Mouse (Mus musculus): ENCODE data around the gene Ndn. TPM values are rescaled to one million over a fixed set of nuclear protein-coding genes. Genes with fewer than 3 reads are reported as not detected.
A peak's percentile ranks its signal among the peaks of the same experiment; 100 is the strongest.

Gene Ndn
- total RNA-seq (2021), result 100 to 1,000 TPM; 112 to 118 TPM
- long read RNA-seq, experiment 1, transcript Ndn-201 (1 exons, 3,694 nt), result major isoform, 359 of 360 reads
- long read RNA-seq, experiment 1, partial matches to known transcripts, result 0 of 360 reads
- long read RNA-seq, experiment 1, other reads (novel, unspliced or antisense), result 1 of 360 reads
- long read RNA-seq, experiment 2, transcript Ndn-201 (1 exons, 3,694 nt), result major isoform, 530 of 531 reads
- long read RNA-seq, experiment 2, partial matches to known transcripts, result 0 of 531 reads
- long read RNA-seq, experiment 2, other reads (novel, unspliced or antisense), result 1 of 531 reads

DNA sequence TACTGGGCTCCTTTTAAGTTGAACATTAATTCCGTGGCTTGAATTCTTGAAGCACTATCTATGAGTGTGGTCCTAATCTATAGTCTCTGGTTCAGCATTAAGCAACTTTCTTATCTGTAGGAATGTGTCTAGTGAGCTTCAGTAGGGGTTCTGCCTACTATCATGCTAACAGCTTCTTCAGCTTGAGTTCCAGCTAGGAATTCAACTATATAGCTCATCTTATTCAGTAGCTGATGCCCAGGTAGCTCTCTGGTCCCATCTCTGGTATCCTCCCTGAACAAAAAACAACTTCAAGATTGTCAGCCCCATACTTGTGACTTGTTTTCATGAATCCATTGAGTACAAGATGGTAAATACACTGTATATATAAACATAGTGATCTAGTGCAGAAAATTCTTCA, at the start of gene Ndn:
Gene Ndn, plus strand, starts transcription at position 301 of the 400 bp plus-strand sequence.
- no peak for DNase-seq (ENCODE audit: low spot score in 2 of 2)

DNA sequence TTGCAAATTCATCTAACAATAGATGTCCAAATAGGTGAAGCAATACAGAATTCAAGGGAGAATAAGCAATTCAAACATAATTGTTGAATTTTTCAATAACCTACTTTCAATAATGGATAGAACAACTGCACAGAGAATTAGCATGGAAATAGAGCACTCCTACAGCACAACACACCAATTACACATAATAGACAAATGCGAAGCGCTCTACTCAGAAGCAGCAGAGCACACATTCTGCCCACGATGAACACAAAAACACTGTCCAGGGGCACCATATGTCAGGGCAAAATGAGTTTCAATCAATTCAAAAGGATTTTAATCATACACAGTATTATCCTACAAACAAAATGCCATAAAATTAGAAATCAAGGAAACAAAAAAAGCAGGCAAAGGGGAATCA, 43.9 kb upstream of the Ndn start:
- no peak for DNase-seq (ENCODE audit: low spot score in 2 of 2)

DNA sequence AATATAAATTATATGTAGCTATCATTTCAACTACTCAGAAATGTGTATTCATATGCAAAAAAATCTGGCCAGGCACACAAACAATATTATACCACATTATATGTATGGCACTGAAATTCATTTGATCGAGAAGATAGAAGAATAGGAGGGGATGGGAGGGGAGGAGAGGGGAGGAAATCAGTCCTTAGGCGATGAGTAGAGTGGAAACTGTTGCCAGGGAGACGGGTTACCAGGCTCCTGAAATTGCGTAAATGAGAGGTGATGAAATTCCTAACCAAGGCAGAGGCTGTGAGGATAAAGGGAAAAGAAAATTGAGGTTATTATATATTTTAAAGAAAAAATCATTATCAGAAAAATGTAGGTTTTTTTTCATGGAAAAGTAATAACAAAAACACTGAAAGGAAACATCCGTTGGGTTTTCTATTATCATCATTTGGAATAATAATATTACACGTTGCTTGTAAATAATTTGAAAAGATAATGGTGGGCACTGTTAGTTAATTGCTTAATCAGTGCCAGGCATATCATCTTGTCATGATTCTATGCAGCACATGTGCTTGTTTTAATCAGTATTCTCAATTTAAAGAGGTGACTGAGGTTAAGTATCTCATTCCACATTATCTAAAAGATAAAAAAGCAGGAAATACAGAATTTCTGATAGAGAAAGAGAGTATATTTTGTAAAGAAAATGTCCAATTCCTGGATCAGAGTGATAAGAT, 39.3 kb upstream of the Ndn start:
- no peak for DNase-seq (ENCODE audit: low spot score in 2 of 2)

DNA sequence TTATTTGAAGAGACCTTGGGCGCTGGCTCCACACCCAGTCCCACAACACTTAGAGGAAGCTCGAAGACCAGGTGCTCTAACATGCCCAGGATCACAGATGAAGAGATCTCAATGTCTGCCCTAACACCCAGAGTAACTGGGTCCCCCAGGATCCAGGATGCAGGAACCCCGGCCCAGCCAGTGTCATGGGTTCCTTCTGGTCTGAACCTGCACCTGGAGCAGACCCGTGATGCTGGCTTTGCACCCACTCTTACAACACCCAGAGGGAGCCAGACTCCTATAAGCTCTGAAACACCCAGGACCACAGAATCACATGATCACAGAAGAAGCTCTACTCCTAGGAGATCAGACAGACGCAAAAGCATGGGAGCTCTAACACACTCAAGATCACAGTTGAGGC, 29.6 kb upstream of the Ndn start:
- no peak for DNase-seq (ENCODE audit: low spot score in 2 of 2)

DNA sequence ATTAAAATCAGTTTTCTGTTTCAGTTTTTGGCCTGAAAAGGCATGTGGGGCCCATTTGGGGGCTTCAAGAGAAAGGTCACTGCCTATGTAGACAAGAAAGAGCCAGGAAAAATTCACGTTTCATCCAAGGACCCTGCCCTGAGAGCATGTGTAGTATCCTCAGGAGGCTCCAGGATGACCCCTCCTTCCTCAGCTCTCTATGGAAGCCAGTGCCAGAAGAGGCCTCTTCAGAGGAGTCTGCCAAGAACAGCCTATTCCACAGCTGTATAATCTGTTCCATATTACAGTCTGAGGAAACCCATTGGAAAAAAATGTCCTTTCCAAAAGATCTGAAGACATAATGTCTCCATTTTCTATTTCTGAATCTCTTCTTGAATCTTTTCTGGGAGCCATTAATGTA, 958 bp upstream of the Ndn start:
- DNase-seq (ENCODE audit: low spot score in 2 of 2), result no peak

DNA sequence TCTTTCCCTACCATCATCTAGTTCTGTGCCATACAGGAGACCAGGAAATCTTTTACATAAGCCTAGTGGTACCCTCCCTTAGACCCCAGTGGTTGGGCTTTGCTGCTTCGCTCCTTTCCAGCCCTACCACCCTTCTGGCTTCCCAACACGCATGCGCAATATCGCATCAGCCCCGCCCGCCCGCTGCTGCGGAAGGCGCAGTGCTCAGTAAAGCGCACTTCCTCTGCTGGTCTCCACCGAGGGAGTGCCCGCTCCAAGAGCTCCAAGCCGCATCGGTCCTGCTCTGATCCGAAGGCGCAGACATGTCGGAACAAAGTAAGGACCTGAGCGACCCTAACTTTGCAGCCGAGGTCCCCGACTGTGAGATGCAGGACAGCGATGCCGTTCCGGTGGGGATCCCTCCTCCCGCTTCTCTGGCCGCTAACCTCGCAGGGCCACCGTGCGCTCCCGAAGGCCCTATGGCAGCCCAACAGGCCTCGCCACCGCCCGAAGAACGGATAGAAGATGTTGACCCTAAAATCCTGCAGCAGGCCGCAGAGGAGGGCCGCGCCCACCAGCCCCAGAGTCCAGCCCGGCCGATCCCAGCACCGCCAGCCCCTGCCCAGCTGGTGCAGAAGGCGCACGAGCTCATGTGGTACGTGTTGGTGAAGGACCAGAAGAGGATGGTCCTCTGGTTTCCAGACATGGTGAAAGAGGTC, 1.9 kb downstream of the Ndn start:
- peak; percentile 40 to 55 for DNase-seq (ENCODE audit: low spot score in 2 of 2)

DNA sequence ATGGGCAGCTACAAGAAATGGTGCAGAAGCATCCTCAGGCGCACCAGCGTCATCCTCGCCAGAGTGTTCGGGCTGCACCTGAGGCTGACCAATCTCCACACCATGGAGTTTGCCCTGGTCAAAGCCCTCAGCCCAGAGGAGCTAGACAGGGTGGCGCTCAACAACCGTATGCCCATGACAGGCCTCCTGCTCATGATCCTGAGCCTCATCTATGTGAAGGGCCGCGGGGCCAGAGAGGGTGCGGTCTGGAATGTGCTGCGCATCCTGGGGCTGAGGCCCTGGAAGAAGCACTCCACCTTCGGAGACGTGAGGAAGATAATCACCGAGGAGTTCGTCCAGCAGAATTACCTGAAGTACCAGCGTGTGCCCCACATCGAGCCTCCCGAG, 2.4 kb downstream of the Ndn start:
- DNase-seq (ENCODE audit: low spot score in 2 of 2), result no peak

DNA sequence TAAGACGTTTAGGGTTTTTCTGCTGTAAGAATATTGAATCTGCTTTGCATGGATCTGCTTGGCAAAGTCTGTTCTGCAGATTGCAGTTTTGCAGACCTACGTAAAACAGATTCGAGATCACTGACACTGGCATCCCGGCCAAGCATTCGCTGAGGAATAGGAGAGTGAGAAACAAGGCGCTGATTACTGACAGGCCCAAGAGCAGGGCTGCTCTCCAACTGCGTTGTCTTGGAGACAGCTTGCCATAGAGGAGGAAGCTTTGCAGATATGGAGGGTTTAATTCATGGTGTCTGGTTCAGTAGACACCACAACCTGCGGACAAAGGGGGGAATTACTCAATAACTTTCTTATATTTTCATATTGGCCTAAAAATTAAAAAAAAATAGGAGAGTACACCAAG, 4.9 kb downstream of the Ndn start:
- DNase-seq (ENCODE audit: low spot score in 2 of 2), result no peak

DNA sequence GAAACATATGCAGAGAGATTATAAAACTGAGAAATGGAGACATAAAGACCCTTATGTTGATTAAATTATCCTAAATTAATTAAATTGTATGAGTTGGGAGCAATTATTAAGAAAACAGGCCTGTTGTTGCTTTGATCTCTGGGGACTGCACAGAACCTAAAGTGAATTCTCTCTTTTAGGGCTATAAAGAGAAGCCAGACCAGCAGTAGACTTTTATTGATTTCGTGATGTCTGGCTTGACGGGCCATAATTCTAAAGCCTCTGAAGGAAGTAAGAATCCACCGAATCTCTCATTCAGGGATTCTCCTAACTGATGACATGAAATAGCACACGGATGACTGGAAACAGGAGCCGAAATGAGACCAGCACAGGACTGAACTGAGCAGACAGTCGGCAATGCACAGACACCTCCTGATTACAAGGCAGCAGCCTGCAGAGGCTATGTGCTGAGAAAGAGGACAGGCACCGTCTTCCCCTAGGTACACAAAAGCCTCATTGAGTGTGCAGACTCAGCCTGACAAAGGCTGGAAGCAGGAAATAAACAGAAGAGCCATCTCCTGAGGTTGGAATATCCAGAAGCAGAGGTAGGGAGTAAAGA, 18.8 kb downstream of the Ndn start:
- no peak for DNase-seq (ENCODE audit: low spot score in 2 of 2)

DNA sequence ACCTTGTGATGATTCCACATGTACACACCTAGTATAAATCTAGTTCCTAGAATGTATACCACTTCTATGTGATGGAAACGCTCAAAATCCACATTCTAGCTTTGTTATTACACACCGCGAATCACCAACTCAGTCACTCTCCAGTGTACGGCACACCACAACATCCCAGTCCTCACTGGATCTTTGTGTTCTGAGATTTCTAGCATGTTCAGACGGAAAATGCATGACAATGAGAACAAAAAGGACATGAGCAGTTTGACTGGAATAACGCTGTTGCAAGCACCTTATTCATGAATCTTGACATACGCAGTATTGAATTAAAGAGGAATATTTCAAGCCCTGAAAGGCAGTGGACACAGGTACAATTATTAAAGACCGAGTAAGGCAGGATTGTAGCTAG, 20.4 kb downstream of the Ndn start:
- no peak for DNase-seq (ENCODE audit: low spot score in 2 of 2)

DNA sequence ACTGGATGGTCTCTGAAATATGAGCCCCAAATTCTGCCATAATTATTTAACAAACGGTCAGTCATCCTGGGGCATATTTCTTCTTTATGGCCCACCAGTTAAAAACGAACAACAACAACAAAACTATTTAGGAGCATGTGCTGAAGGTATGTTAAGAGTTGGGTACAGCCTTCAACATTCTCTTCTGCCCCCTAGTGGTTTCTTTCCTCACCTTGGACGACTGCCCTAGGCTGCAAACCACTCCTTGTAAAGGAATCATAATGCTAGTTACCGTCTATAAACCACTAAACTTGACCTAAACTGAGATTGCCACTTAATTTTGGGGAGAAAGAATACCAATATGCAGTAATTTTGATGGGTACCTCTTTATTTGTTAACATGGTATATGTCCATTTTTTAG, 29.3 kb downstream of the Ndn start:
- DNase-seq (ENCODE audit: low spot score in 2 of 2), result peak in 1 of 2 experiments; percentile 8

DNA sequence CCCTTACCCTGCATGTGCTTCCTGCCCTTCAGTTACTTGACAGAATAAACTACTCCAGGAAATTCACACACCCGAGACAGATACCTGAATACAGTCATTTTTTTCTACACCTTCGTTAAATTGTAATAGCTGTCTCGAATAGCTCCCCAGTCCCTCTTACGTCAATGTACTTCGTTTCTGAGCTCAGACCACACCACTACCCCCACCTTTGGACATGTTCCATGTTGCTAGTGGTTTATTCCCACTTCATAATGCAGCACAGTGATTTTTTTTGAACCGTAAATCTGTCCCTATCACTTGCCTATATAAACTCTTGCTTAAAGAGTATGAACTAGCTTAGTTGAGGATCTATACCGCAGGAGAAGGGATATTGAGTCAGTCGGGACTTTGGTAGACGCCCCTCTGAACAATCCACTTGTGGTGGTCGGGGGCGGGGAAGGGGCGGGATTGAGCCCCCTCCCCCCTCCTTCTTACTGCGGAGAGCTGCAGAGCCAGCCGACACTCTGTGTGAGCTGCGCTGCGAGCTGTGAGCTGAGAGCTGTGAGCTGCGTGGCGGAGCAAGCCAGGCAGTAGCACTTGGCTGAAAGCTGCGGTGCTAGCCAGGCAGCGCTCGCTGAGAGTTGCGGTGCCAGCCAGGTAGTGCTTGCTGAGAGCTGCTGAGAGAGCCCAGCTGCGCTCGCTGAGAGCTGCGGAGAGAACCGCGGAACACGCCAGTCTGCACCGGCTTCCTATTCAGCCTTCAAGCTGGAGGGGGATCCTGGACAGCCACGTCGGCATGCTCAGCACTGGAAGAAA, 30.3 kb downstream of the Ndn start, which contains the start of gene Magel2:
Gene Magel2, plus strand, starts transcription at position 501 of the 795 bp plus-strand sequence.
- no peak for DNase-seq (ENCODE audit: low spot score in 2 of 2)

DNA sequence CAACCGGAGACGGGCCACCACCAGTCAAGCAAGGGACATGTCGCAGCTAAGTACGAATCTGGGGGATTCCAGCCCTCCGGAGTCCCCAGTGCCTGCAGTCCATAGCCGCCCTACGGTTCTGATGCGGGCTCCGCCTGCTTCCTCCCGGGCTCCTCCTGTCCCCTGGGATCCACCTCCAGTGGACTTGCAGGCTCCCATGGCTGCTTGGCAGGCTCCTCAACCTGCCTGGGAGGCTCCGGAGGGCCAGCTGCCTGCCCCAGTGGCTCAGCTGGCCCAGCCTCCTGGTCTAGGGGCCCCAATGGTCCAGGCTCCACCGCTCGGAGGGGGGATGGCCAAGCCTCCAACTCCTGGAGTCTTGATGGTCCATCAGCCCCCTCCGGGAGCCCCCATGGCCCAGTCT, 30.9 kb downstream of the Ndn start:
- DNase-seq (ENCODE audit: low spot score in 2 of 2), result no peak

DNA sequence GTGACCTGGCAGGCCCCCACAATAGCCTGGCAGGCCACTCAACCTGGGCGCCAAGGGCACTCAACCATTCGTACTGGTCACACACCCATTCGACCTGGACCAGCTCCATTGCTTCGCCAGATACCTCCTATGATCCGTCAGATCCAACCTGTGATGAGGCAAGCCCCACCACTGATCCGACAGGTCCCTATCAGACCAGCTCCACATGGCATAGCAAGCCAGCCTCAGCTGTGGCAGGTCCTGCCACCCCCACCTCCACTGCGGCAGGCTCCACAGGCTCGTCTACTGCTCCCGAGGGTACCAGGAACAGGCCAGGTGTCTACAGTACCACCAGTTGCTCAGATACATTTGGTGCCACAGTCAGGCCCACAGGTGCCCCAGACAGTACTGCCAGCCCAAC, 32.2 kb downstream of the Ndn start:
- no peak for DNase-seq (ENCODE audit: low spot score in 2 of 2)

DNA sequence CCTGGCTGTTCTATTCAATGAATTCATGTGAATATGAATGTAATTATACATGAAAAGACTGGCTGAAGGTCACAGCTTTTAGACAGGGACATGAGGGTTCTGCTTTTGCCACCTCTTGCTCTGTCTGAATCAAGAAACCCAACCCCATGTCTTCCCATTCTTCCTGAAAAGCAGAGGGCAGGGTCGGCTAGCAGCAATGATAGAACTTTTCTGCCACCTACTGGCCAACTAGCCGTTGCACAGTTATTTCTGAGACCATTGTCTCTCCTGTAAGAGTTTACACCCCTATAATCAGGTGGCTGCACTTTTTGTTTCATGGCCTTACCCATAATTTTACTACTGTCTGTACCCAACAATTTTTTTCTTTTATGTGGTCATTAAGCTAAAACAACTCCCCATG, 36.0 kb downstream of the Ndn start:
- DNase-seq (ENCODE audit: low spot score in 2 of 2), result no peak

DNA sequence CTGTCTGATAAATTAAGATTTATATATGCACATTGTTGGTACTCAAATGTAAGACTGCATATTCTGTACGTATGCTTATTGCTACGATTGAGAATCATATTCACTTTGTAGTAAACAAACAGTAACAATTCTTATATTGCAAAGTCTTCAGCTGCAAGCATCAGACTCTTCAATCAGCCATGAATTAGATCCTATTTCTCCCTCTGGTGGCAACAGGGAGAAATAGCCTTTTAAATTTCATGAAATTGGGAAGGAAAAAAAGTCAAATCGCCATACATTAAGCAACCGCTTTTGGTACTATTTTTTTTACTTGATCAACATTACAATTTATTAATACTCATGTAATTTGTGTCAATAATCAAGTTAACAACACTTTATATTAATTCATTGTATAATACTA, 41.9 kb downstream of the Ndn start:
- no peak for DNase-seq (ENCODE audit: low spot score in 2 of 2)

DNA sequence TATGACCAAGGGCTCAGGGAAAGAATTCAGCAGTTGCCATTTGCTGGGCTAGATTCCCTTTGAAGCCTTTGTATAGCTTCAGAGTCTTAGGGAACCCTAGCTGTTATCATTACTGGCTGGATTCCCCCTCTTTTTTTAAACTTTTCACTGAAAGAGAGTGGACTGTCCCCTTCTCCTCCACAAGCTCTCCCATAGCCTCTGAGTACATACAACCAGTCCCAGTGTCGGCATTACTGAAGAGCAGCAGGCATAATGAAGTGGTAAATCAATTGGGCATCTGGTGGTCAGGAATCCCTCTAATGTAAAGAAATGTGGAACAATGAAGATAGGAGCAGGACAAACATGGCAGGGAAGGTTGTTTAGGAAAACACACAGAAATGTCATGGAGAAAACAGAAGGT, 45.8 kb downstream of the Ndn start:
- no peak for DNase-seq (ENCODE audit: low spot score in 2 of 2)

Measured in adrenal gland, postnatal 4 days (tissue).